In genomic region chr12:4905946-4906345, GRCm38 (mm10) we compare ENCODE assay signal across 10 mouse cellular contexts. TPM values are rescaled to one million over a fixed set of nuclear protein-coding genes. Genes with fewer than 3 reads are reported as not detected.
A peak's percentile ranks its signal among the peaks of the same experiment; 100 is the strongest.
DNase-seq lines count a peak whose midpoint lies in the region; ATAC-seq and TF ChIP-seq lines count a peak whose summit lies in the region.
"Had no signal": no experiment of that assay in that cellular context is flagged by ENCODE, and none has a peak within 500 bp of the region (broad histone marks: within the 10 kb centered on the region; RNA-seq: fewer than 3 reads in every experiment).

No protein-coding gene starts in this region.

- peak overlapping the region; percentile 79 for H3K4me2 ChIP-seq in liver, postnatal 0 days (ENCODE audit: low read depth, low read length)

- no peaks in the 10 kb centered on the region for H3K4me1 ChIP-seq in heart, adult 2 months (ENCODE audit: control insufficient read depth, insufficient read depth, low read length)
- peaks cover 70% of the 10 kb centered on the region for H3K4me1 ChIP-seq in E14TG2a.4 (replicated peaks; ENCODE audit: low read depth, low read length)
- peaks cover 18% of the 10 kb centered on the region; the same call in 1 of the 2 replicates for H3K4me1 ChIP-seq in liver, postnatal 0 days (ENCODE audit: insufficient read depth)

- no peak overlapping the region for H3K27ac ChIP-seq in heart, adult 2 months
- H3K27ac ChIP-seq in liver, postnatal 0 days (ENCODE audit: low read depth) = no peak overlapping the region

- WGBS in heart, adult 2 months = 71% methylated on average over 7 of the region's 7 CpGs
- whole genome bisulfite sequencing in liver, postnatal 0 days (ENCODE audit: insufficient replicate concordance) = 71% methylated on average over 7 of the region's 7 CpGs

- peaks cover 5% of the 10 kb centered on the region for H3K36me3 ChIP-seq in heart, adult 2 months (ENCODE audit: control insufficient read depth, insufficient read depth, low read length)
- peaks cover 45% of the 10 kb centered on the region for H3K36me3 ChIP-seq in E14TG2a.4 (ENCODE audit: insufficient read depth, low read length)
- no peaks in the 10 kb centered on the region; the same call in 1 of the 2 replicates for H3K36me3 ChIP-seq in liver, postnatal 0 days (replicated peaks; ENCODE audit: insufficient read depth, low read length)

- no peak for TF ChIP-seq EP300 in heart, adult 2 months (IDR thresholded peaks at IDR 0.05; ENCODE audit: insufficient read depth, low read depth, low read length)
- TF ChIP-seq EP300 in liver, postnatal 0 days (IDR thresholded peaks at IDR 0.05; ENCODE audit: low read depth) = no peak

- H3K4me3 ChIP-seq in heart, adult 2 months = no peak overlapping the region
- H3K4me3 ChIP-seq in E14TG2a.4 (replicated peaks; ENCODE audit: low read length) = peak overlapping the region; percentile 93
- H3K4me3 ChIP-seq in liver, postnatal 0 days (ENCODE audit: low read depth, low read length) = peak overlapping the region; percentile 76

- H3K9ac ChIP-seq in heart, adult 2 months (ENCODE audit: low read depth, low read length) = no peak overlapping the region
- H3K9ac ChIP-seq in liver, postnatal 0 days (replicated peaks) = peak overlapping the region; percentile 85

- intact Hi-C loops in heart, adult 2 months (cut with DNase I) = loop anchor here (2.0 to 5.0 kb wide), 2 partner anchors 63 to 1334 kb away; partner anchors contain the start of genes Dtnb and Wdcp

- TF ChIP-seq POLR2A in heart, adult 2 months (IDR thresholded peaks at IDR 0.05; ENCODE audit: insufficient read depth, low read depth, low read length) = no peak
- no peak for TF ChIP-seq POLR2A in brain, embryonic 14.5 days (IDR thresholded peaks at IDR 0.05; ENCODE audit: borderline replicate concordance, extremely low read depth, insufficient read depth, insufficient read length, poor library complexity, severe bottlenecking)

- H3K79me2 ChIP-seq in heart, adult 2 months (replicated peaks; ENCODE audit: control insufficient read depth, insufficient read depth, low read length) = peaks cover 6% of the 10 kb centered on the region; the same call in 1 of the 2 replicates

- no peak for DNase-seq in heart, adult 2 months
- no peak for DNase-seq in heart, adult 11 months
- DNase-seq in brain, embryonic 14.5 days (ENCODE audit: low read depth) = peak; percentile 73
- DNase-seq in liver, postnatal 0 days = no peak
- DNase-seq in Muller cell, postnatal 12 days (ENCODE audit: inconsistent ontology term) = no peak
- DNase-seq in layer of hippocampus, postnatal 10 days (ENCODE audit: low spot score in 2 of 2) = no peak
- DNase-seq in right cerebral cortex, postnatal 4 days = no peak
- DNase-seq: adrenal gland, postnatal 14 days; kidney, postnatal 14 days had no signal

- TF ChIP-seq CTCF in heart, adult 2 months (IDR thresholded peaks at IDR 0.05) = 0 out of 2 replicates have a peak, but pooled peaks have one; percentile 7
- TF ChIP-seq CTCF in E14TG2a.4 (conservative IDR thresholded peaks at IDR 0.05; ENCODE audit: low read length) = peak; percentile 26
- TF ChIP-seq CTCF in brain, embryonic 14.5 days (IDR thresholded peaks at IDR 0.05; ENCODE audit: borderline replicate concordance, extremely low read depth, insufficient read depth, insufficient read length) = no peak
- peak; percentile 50 for TF ChIP-seq CTCF in liver, postnatal 0 days (IDR thresholded peaks at IDR 0.05; ENCODE audit: low read depth)

- no peaks in the 10 kb centered on the region for H3K27me3 ChIP-seq in heart, adult 2 months (ENCODE audit: control insufficient read depth, insufficient read depth, low read length)
- H3K27me3 ChIP-seq in E14TG2a.4 (ENCODE audit: insufficient read depth, low read length) = no peaks in the 10 kb centered on the region
- no peaks in the 10 kb centered on the region for H3K27me3 ChIP-seq in liver, postnatal 0 days (ENCODE audit: insufficient read depth, low read length)

- ATAC-seq in liver, postnatal 0 days = no peak

- H3K9me3 ChIP-seq in E14TG2a.4 (ENCODE audit: low read length) = no peaks in the 10 kb centered on the region
- no peaks in the 10 kb centered on the region for H3K9me3 ChIP-seq in liver, postnatal 0 days (ENCODE audit: low read length)

RNA-seq across cellular contexts. Expression of gene Ubxn2a, which starts 1.6 kb away (rescaled TPM):
- 10 to 100 TPM; 72.1 to 76.0 TPM for total RNA-seq in heart, adult 2 months (2021)
- polyA plus RNA-seq in heart, adult 2 months (2012; rRNA removed) = 11.2 and 22.5 TPM in 2 replicates
- polyA plus RNA-seq in brain, embryonic 14.5 days (2012; rRNA removed) = 11.0 and 13.5 TPM in 2 replicates
- 19.7 and 22.0 TPM in 2 replicates for polyA plus RNA-seq in liver, postnatal 0 days (2015; fragmentation: Nextera tagmentation; extraction: Ambion mirVana)
- 10 to 100 TPM; 39.7 to 45.4 TPM for total RNA-seq in layer of hippocampus, postnatal 10 days (2021)

RNA-seq across cellular contexts. Expression of gene Atad2b, which starts 11.2 kb away (rescaled TPM):
- total RNA-seq in heart, adult 2 months (2021) = 10 to 100 TPM; 13.7 to 14.6 TPM
- polyA plus RNA-seq in heart, adult 2 months (2012; rRNA removed) = 4.0 and 7.4 TPM in 2 replicates
- 26.4 and 31.8 TPM in 2 replicates for polyA plus RNA-seq in brain, embryonic 14.5 days (2012; rRNA removed)
- polyA plus RNA-seq in liver, postnatal 0 days (2015; fragmentation: Nextera tagmentation; extraction: Ambion mirVana) = 4.1 and 4.7 TPM in 2 replicates
- total RNA-seq in layer of hippocampus, postnatal 10 days (2021) = 10 to 100 TPM; 30.6 to 32.3 TPM

RNA-seq across cellular contexts. Expression of gene Mfsd2b, which starts 31.8 kb away (rescaled TPM):
- total RNA-seq in heart, adult 2 months (2021) = 1 to 10 TPM in 1 of 2 experiments, under 1 TPM in 1; 0.55 to 2.3 TPM
- 1.7 and 2.0 TPM in 2 replicates for polyA plus RNA-seq in heart, adult 2 months (2012; rRNA removed)
- 2.7 and 4.7 TPM in 2 replicates for polyA plus RNA-seq in brain, embryonic 14.5 days (2012; rRNA removed)
- polyA plus RNA-seq in liver, postnatal 0 days (2015; fragmentation: Nextera tagmentation; extraction: Ambion mirVana) = 24.8 and 28.0 TPM in 2 replicates
- under 1 TPM; 0.76 to 0.82 TPM for total RNA-seq in layer of hippocampus, postnatal 10 days (2021)
